Mouse (Mus musculus) gastrocnemius, adult 8-10 months (tissue): ENCODE results near the gene Hfe2. TPM values are rescaled to one million over a fixed set of nuclear protein-coding genes. Genes with fewer than 3 reads are reported as not detected.

Source experiments
- DNase-seq, 2 experiments: peaks; one replicate each; pipeline ENCODE4 v3.0.0; 2022; ENCODE audit warnings: low spot score in 2 of 2
- total RNA-seq, 4 experiments: library from RNA; stranded (reverse); gene quantifications; 2 replicates each; pipeline ENCODE4 v1.2.4; 2022

The Hfe2 gene
- total RNA-seq, 4 experiments from 2014 or later, result 562 to 917 (median 709) TPM

GRCm38 (mm10) chr3:96556651-96557635 is 32.0 kb downstream of the Hfe2 start:
- DNase-seq, result no peak

- DNase-seq, result peak; percentile 100
Observed at GRCm38 (mm10) chr3:96557694-96558093, 32.7 kb downstream of the Hfe2 start, which contains the start of gene Txnip. Gene Txnip (plus strand): TSS chr3:96557957.

GRCm38 (mm10) chr3:96558159-96558558 is 33.2 kb downstream of the Hfe2 start:
- no peak for DNase-seq

- DNase-seq, result no peak
Observed at GRCm38 (mm10) chr3:96558668-96559196, 33.8 kb downstream of the Hfe2 start.

GRCm38 (mm10) chr3:96559398-96559910 is 34.5 kb downstream of the Hfe2 start:
- DNase-seq, result no peak

GRCm38 (mm10) chr3:96559911-96560850 is 35.2 kb downstream of the Hfe2 start:
- DNase-seq, result no peak

GRCm38 (mm10) chr3:96560881-96561668 is 36.1 kb downstream of the Hfe2 start:
- DNase-seq, result peak in 1 of 2 experiments; percentile 45

- DNase-seq, result peak; percentile 57 to 65
Observed at GRCm38 (mm10) chr3:96561946-96562681, 37.1 kb downstream of the Hfe2 start.

- no peak for DNase-seq
Observed at GRCm38 (mm10) chr3:96563267-96563666, 38.3 kb downstream of the Hfe2 start.

- no peak for DNase-seq
Observed at GRCm38 (mm10) chr3:96563911-96564632, 39.1 kb downstream of the Hfe2 start.

- DNase-seq, result no peak
Observed at GRCm38 (mm10) chr3:96564633-96565032, 39.7 kb downstream of the Hfe2 start.

GRCm38 (mm10) chr3:96565105-96565504 is 40.1 kb downstream of the Hfe2 start:
- DNase-seq, result no peak

GRCm38 (mm10) chr3:96566661-96567450 is 41.9 kb downstream of the Hfe2 start:
- no peak for DNase-seq

GRCm38 (mm10) chr3:96568605-96569004 is 43.6 kb downstream of the Hfe2 start:
- no peak for DNase-seq

- no peak for DNase-seq
Observed at GRCm38 (mm10) chr3:96569506-96569905, 44.5 kb downstream of the Hfe2 start.

- DNase-seq, result no peak
Observed at GRCm38 (mm10) chr3:96569966-96570605, 45.1 kb downstream of the Hfe2 start.

- no peak for DNase-seq
Observed at GRCm38 (mm10) chr3:96570643-96571042, 45.7 kb downstream of the Hfe2 start.

GRCm38 (mm10) chr3:96571336-96571735 is 46.4 kb downstream of the Hfe2 start:
- DNase-seq, result no peak
